Mouse (Mus musculus) midbrain, embryonic 11.5 days (tissue): Measurements from ENCODE around the gene Gpc6. TPM values are rescaled to one million over a fixed set of nuclear protein-coding genes. Genes with fewer than 3 reads are reported as not detected.

ENCODE experiments used
- ATAC-seq: fragments of 200-750 bp; cut with Nextera tagmentation; 2 replicates; pipeline ENCODE4 v1.8.0; 2017; ENCODE audit warnings: moderate TSS enrichment, moderate library complexity; ENCODE audit not compliant: low FRiP score
- DNase-seq: peaks from one replicate; pipeline ENCODE4 v3.0.0; 2015; ENCODE audit warnings: low spot score; ENCODE audit errors: missing footprints
- H3K27ac ChIP-seq: fragments of 300-500 bp; sonication (generic); 2 replicates; pipeline ENCODE4 v1.5.1; 2014; ENCODE audit warnings: low read depth, low read length
- H3K27me3 ChIP-seq: fragments of 300-500 bp; sonication (generic); 2 replicates; pipeline ENCODE4 v1.6.1; 2014; ENCODE audit warnings: mild to moderate bottlenecking, low read length, moderate library complexity, mixed read lengths; ENCODE audit not compliant: control insufficient read depth, insufficient read depth
- H3K36me3 ChIP-seq: fragments of 300-500 bp; sonication (generic); 2 replicates; pipeline ENCODE4 v1.6.1; 2014; ENCODE audit warnings: mild to moderate bottlenecking, low read length, moderate library complexity, mixed read lengths; ENCODE audit not compliant: control insufficient read depth, insufficient read depth
- H3K4me1 ChIP-seq: fragments of 300-500 bp; sonication (generic); 2 replicates; pipeline ENCODE4 v1.6.1; 2014; ENCODE audit warnings: low read length; ENCODE audit not compliant: control insufficient read depth, insufficient read depth
- H3K4me2 ChIP-seq: fragments of 300-500 bp; sonication (generic); 2 replicates; pipeline ENCODE4 v1.6.1; 2014; ENCODE audit warnings: mild to moderate bottlenecking, moderate library complexity
- H3K4me3 ChIP-seq: fragments of 300-500 bp; sonication (generic); 2 replicates; pipeline ENCODE4 v1.5.1; 2014; ENCODE audit warnings: low read depth, low read length
- H3K9ac ChIP-seq: fragments of 300-500 bp; sonication (generic); 2 replicates; pipeline ENCODE4 v1.6.1; 2014; ENCODE audit warnings: low read length
- H3K9me3 ChIP-seq: fragments of 300-500 bp; sonication (generic); 2 replicates; pipeline ENCODE4 v1.6.1; 2016; ENCODE audit warnings: low read length; ENCODE audit not compliant: control insufficient read depth
- WGBS: fragments of 180-500 bp; shearing (Covaris S2); extraction: QIAGEN DNeasy Blood & Tissue Kit; methylation state at CpG from one replicate; pipeline ENCODE4 v1.1.7; 2014; 5-methylcytosine and 5-hydroxymethylcytosine counted together
- polyA plus RNA-seq: library from polyadenylated mRNA; unstranded; fragments of >200 nt; fragmentation: Nextera tagmentation; extraction: Ambion mirVana; gene quantifications from 2 replicates; pipeline ENCODE4 v1.2.1, GENCODE M21; 2014

Gene Gpc6
- polyA plus RNA-seq, 1 experiment from 2014 or later = 24.6 TPM

DNA sequence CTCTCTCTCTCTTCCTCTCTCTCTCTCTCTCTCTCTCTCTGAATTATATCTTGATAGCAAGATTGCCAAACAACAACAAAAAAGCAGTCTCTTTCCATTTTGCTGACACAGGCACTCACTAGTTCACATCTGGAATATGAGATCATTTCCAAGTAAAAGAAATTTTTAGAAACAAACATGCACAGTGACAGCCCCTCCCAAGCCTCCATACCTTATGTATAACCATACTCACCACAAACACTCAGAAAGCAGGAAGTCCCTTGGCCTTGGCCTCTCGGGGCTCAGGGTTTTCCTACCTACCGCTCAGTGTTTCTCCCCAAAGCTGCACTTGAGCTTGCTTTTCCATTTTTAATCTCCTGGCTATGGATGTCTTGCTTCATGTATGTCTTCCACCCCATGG lies 52.1 kb downstream of the Gpc6 start:
- H3K4me2 ChIP-seq = no peak overlapping the region
- ATAC-seq = no peak
- WGBS = 95% methylated on average over 2 of the region's 2 CpGs

DNA sequence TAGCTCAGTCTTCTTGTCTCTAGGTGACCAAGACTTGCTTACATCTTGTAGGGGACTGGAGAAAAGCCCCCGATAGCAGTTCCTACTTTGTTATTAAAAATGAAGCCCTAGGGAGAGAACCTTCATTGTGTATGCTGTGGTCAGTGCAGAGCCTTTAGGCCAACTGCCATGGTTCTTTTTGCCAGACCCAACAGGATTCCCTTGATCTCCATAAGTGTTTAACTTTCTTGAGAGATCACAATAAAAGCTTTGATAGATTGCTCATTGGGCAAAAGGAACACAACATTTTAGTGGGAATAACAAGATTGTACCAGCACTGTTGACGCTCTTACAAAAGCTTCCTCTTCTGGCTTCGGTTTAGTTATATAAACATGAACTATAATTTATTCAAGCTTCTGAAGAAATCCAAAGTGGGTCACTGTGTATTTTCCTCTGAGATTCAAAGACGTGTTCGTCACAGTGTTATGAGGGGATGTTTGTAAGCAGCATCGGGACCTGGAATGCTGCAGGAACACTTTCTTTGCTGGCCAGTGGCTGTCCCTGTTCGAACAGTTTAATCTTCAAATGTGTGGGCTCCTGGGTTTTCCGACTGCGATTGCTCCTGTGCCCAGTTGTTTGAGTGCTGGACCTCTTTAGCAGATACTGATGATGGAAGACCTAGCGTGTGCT lies 54.7 kb downstream of the Gpc6 start:
- ATAC-seq = no peak
- H3K4me1 ChIP-seq = no peaks in the 10 kb centered on the region

More for the DNA sequence above, 52.1 kb downstream of the Gpc6 start:
- Histone ChIP-seq H3K36me3 (no peaks in the 10 kb centered on the region), H3K9me3 (no peaks in the 10 kb centered on the region), H3K4me1 (no peaks in the 10 kb centered on the region), H3K27ac (no peak overlapping the region), H3K4me3 (no peak overlapping the region), H3K9ac (no peak overlapping the region), H3K27me3 (no peaks in the 10 kb centered on the region)
- DNase-seq = no peak

DNA sequence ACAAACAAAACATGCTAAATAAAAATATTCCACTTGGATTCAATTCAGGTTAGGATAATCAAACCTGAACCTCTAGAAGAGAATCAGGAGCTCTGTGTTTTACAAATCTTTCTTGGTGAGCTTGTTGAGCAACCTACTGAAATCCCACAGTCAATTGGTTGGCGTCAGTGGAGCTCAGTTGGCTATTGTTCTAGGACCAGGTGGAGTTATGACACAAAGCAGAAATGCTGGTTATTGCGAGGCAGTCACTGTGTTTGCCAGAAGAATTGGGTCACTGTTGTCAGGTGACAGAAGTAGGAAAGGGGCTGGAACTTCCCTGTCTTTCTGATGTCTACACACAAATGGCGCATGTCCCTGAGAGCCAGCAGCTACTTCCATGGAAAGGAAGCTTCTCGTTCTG lies 56.6 kb downstream of the Gpc6 start:
- Histone ChIP-seq H3K9me3 (no peaks in the 10 kb centered on the region), H3K27me3 (no peaks in the 10 kb centered on the region), H3K4me3 (no peak overlapping the region), H3K4me1 (no peaks in the 10 kb centered on the region), H3K36me3 (no peaks in the 10 kb centered on the region), H3K4me2 (no peak overlapping the region), H3K9ac (no peak overlapping the region), H3K27ac (no peak overlapping the region)
- no peak for ATAC-seq
- 87% methylated on average over 4 of the region's 4 CpGs for WGBS
- no peak for DNase-seq

More for the DNA sequence above, 54.7 kb downstream of the Gpc6 start:
- Histone ChIP-seq H3K9ac (no peak overlapping the region), H3K27ac (no peak overlapping the region), H3K4me2 (no peak overlapping the region), H3K9me3 (no peaks in the 10 kb centered on the region), H3K4me3 (no peak overlapping the region), H3K36me3 (no peaks in the 10 kb centered on the region), H3K27me3 (no peaks in the 10 kb centered on the region)
- 91% methylated on average over 10 of the region's 10 CpGs for WGBS
- DNase-seq = no peak

DNA sequence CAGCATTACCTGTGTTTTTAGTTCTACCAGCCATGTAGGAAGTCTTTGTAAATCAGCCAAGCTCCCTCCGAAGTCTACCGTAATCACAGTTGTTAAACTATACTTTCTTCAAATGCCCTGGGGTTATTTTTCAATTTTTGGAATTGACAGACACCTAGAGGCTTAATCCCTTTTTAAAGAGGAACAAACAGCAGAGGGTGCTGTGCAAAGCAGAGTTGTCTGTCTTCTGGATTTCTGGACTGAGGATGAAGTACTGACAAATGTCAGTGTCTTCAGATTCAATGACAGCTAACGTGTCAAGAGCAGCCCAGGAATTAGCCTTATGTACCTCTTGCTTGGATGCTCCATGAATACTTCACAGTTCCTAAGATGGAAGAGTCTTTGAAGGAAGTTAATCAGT lies 62.2 kb downstream of the Gpc6 start:
- H3K4me3 ChIP-seq = no peak overlapping the region
- 85% methylated on average over 3 of the region's 3 CpGs for WGBS
- no peaks in the 10 kb centered on the region; the same call in 1 of the 2 replicates for H3K9me3 ChIP-seq
- peaks cover 4% of the 10 kb centered on the region for H3K36me3 ChIP-seq
- H3K4me1 ChIP-seq = no peaks in the 10 kb centered on the region
- H3K9ac ChIP-seq = no peak overlapping the region
- ATAC-seq (no peak), DNase-seq (no peak)
- no peak overlapping the region for H3K4me2 ChIP-seq
- H3K27ac ChIP-seq = no peak overlapping the region
- no peaks in the 10 kb centered on the region for H3K27me3 ChIP-seq

DNA sequence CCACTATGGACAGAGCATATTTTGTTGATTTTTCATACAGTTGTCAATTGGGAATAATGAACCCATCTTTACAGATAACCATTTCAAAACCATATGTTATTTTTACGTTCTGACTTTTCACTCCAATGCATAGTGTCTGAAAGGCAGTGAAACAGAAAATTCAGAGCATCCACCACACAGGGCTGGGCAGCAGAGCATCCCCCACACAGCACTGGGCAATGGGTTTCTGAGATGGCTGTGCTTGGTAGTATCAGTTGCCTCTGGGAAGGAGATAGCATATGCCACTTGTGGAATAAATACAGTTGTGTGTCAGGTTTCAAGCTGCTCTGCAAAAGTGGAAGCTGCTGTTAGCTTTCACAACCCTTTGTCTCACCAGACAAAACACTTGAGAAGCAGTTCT lies 75.3 kb downstream of the Gpc6 start:
- Histone ChIP-seq H3K9ac (no peak overlapping the region), H3K4me1 (no peaks in the 10 kb centered on the region), H3K27ac (no peak overlapping the region), H3K9me3 (no peaks in the 10 kb centered on the region), H3K27me3 (no peaks in the 10 kb centered on the region), H3K4me2 (no peak overlapping the region), H3K36me3 (no peaks in the 10 kb centered on the region), H3K4me3 (no peak overlapping the region)
- WGBS = 91% methylated on average over 1 of the region's 1 CpGs
- no peak for ATAC-seq
- DNase-seq = no peak

- H3K4me3 ChIP-seq = no peak overlapping the region
- ATAC-seq (no peak), DNase-seq (no peak)
- H3K27me3 ChIP-seq = no peaks in the 10 kb centered on the region
- no peaks in the 10 kb centered on the region for H3K4me1 ChIP-seq
- no peaks in the 10 kb centered on the region for H3K9me3 ChIP-seq
- WGBS = 81% methylated on average over 8 of the region's 8 CpGs
- no peak overlapping the region for H3K27ac ChIP-seq
- H3K36me3 ChIP-seq = no peaks in the 10 kb centered on the region
- H3K9ac ChIP-seq = no peak overlapping the region
- H3K4me2 ChIP-seq = no peak overlapping the region
These were observed 77.2 kb downstream of the Gpc6 start for GRCm38 (mm10) chr14:117002313-117002712.

DNA sequence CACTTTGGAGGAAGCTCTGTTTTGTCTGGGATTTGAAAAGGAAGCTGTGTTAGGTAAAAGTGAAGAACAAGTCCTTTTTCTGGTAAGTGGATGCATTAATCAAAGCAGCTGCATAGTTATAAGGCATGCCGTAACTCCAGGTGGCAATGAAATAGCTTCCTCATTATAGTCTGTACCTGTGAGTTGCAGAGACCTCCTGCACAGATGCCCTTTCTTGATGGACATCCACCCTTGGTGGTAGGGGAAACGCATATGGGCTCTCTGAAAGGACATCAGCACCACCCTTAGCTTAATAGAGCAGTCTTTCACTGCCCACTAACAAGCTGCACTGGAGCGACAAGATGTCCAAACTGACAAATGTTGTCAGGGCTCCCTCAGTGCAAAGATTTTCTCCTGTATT lies 83.7 kb downstream of the Gpc6 start:
- Histone ChIP-seq H3K36me3 (no peaks in the 10 kb centered on the region), H3K9me3 (no peaks in the 10 kb centered on the region; the same call in 1 of the 2 replicates), H3K27ac (no peak overlapping the region), H3K4me2 (no peak overlapping the region), H3K27me3 (no peaks in the 10 kb centered on the region), H3K9ac (no peak overlapping the region), H3K4me1 (no peaks in the 10 kb centered on the region), H3K4me3 (no peak overlapping the region)
- no peak for DNase-seq
- 81% methylated on average over 3 of the region's 3 CpGs for WGBS
- ATAC-seq = no peak

- ATAC-seq = no peak
- Histone ChIP-seq H3K9me3 (no peaks in the 10 kb centered on the region), H3K9ac (no peak overlapping the region), H3K4me1 (peaks cover 12% of the 10 kb centered on the region), H3K27ac (no peak overlapping the region), H3K4me3 (no peak overlapping the region), H3K36me3 (no peaks in the 10 kb centered on the region), H3K27me3 (no peaks in the 10 kb centered on the region), H3K4me2 (no peak overlapping the region)
- DNase-seq = no peak
- 86% methylated on average over 1 of the region's 1 CpGs for WGBS
These were observed 87.9 kb downstream of the Gpc6 start for GRCm38 (mm10) chr14:117012969-117013368.

GRCm38 (mm10) chr14:117013554-117014117 lies 88.5 kb downstream of the Gpc6 start:
- H3K4me1 ChIP-seq = peaks cover 13% of the 10 kb centered on the region
- WGBS = 30% methylated on average over 3 of the region's 3 CpGs
- no peak overlapping the region for H3K4me3 ChIP-seq
- ATAC-seq (no peak), DNase-seq (no peak)
- no peaks in the 10 kb centered on the region for H3K36me3 ChIP-seq
- H3K27me3 ChIP-seq = no peaks in the 10 kb centered on the region
- H3K9ac ChIP-seq = no peak overlapping the region
- no peaks in the 10 kb centered on the region for H3K9me3 ChIP-seq
- no peak overlapping the region for H3K4me2 ChIP-seq
- H3K27ac ChIP-seq = no peak overlapping the region
